Mouse (Mus musculus) myocyte (in vitro differentiated cells): ENCODE results near the gene Cfap54.

ENCODE experiments used
- POLR2A ChIP-seq: IDR thresholded peaks from one replicate; pipeline ENCODE4 v1.6.1; 2011; ENCODE audit warnings: low read depth, mild to moderate bottlenecking, control low read depth, moderate library complexity; ENCODE audit not compliant: insufficient read length
- POLR2AphosphoS2 ChIP-seq: IDR thresholded peaks from one replicate; pipeline ENCODE4 v1.6.1; 2011; ENCODE audit warnings: low read depth, control low read depth; ENCODE audit not compliant: insufficient read length
- TCF3 ChIP-seq: IDR thresholded peaks from one replicate; pipeline ENCODE4 v1.6.1; 2011; ENCODE audit warnings: low read depth, control low read depth; ENCODE audit not compliant: insufficient read length

DNA sequence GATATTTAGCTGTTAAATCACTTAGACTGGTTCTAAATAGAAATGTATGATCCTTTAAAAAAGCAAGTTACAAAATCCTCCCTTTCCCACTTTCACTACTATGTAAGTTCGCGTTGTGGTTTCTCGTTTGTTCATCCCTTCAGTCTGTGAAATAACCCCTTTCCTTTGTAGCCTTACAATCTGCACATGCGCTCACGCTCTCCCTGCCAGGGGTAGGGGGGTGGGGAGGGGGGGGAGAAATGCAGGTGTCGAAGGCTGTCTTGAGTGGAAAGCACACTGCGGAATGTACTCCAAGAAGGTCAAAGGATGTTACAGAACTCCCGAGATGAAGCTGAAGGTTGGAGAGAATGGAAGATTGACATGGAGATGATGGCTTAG, 2.5 kb upstream of the Cfap54 start:
- TF ChIP-seq POLR2A: no peak
- no peak for TF ChIP-seq TCF3
- TF ChIP-seq POLR2AphosphoS2: no peak
